Mouse (Mus musculus): Measurements from ENCODE around the gene Qsox2.

GRCm38 (mm10) chr2:26184352-26184751 is 53.0 kb downstream of the Qsox2 start:
- TF ChIP-seq CTCF (IDR thresholded peaks at IDR 0.05; ENCODE audit: low read depth) (no peak), EP300 (IDR thresholded peaks at IDR 0.05; ENCODE audit: low read depth) (no peak)

All from liver, postnatal 0 days (tissue).